Mouse (Mus musculus) spleen, adult 2 months (tissue): ENCODE data around the gene Mtg2.

ENCODE experiments used
- CTCF ChIP-seq: fragments of 200-500 bp; IDR thresholded peaks from 2 replicates; pipeline ENCODE4 v1.5.1; 2011; ENCODE audit warnings: mild to moderate bottlenecking, inconsistent platforms; ENCODE audit not compliant: insufficient read depth, insufficient read length, insufficient replicate concordance; ENCODE audit errors: extremely low read depth
- POLR2A ChIP-seq: fragments of 200-500 bp; IDR thresholded peaks from 2 replicates; pipeline ENCODE4 v1.6.1; 2011; ENCODE audit warnings: low read depth, low read length, inconsistent platforms

GRCm38 (mm10) chr2:180033956-180034355 lies 36.4 kb upstream of the Mtg2 start:
- TF ChIP-seq CTCF (no peak), POLR2A (no peak)
